Mouse (Mus musculus) heart, postnatal 0 days (tissue): Measurements from ENCODE around the gene Vmn1r198.

Experiments used
- CTCF ChIP-seq: IDR thresholded peaks from 2 replicates; pipeline ENCODE4 v1.5.1; 2016; ENCODE audit warnings: antibody characterized with exemption, control low read depth, low read depth
- EP300 ChIP-seq: IDR thresholded peaks from 2 replicates; pipeline ENCODE4 v1.6.1; 2016; ENCODE audit warnings: antibody characterized with exemption, low read depth

GRCm38 (mm10) chr13:22335565-22335964, 14.6 kb upstream of the Vmn1r198 start:
- no peak for TF ChIP-seq CTCF
- TF ChIP-seq EP300, result no peak
